Mouse (Mus musculus): ENCODE data around the gene Scaf8. TPM values are rescaled to one million over a fixed set of nuclear protein-coding genes. Genes with fewer than 3 reads are reported as not detected.

Gene Scaf8
- polyA plus RNA-seq, 1 experiment from 2014 or later = 16.1 TPM

DNA sequence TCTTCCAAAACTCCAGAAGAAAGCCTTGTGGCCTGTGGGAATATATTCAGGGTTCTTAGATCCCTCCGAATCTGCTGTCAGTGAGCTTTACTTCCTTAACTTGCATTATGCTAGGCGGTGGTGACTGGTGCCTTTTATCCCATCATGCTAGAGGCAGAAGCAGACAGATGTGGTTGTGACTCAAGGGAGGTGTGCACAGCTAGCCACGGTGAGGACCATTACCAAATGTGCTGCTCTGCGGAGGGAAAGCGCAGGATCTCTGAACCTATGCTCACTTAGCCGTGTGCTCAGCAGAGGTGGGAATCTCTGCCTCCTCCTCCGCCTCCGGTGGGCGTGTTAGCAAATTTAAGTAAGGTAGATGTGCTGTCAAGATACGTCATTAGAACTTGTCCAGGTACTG lies 98.1 kb downstream of the Scaf8 start:
- no peak overlapping the region for H3K27ac ChIP-seq
- 90% methylated on average over 10 of the region's 10 CpGs for WGBS
- ATAC-seq (ENCODE audit: insufficient read depth, low FRiP score, low read depth) = no peak

DNA sequence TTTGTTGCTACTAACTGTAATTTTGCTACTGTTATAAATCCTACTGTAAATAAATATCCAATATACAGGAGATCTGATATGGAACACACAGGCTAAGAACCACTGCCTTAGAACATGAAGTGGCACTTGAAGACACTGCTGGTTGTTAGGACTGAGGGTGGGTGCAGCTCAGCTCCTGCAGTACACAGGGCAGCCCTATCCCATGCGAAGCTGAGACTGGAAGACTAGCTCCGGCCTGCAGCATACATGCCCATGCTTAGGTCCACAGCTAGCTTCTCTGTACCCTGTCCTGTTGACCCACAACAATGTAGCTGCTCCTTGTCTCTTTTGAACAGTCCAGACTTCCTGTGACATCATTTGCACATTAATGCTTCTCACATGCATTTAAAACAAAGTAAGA lies 100.1 kb downstream of the Scaf8 start:
- WGBS = 86% methylated on average over 2 of the region's 2 CpGs
- ATAC-seq (ENCODE audit: insufficient read depth, low FRiP score, low read depth) = no peak
- Histone ChIP-seq H3K27me3 (replicated peaks) (no peaks in the 10 kb centered on the region), H3K27ac (no peak overlapping the region), H3K36me3 (0 out of 2 replicates have a peak, but pooled peaks cover 9% of the 10 kb centered on the region), H3K9me3 (no peaks in the 10 kb centered on the region), H3K4me1 (0 out of 2 replicates have a peak, but pooled peaks cover 4% of the 10 kb centered on the region), H3K4me2 (no peak overlapping the region), H3K4me3 (replicated peaks) (no peak overlapping the region), H3K9ac (no peak overlapping the region)

More for the DNA sequence above, 98.1 kb downstream of the Scaf8 start:
- Histone ChIP-seq H3K9ac (no peak overlapping the region), H3K9me3 (no peaks in the 10 kb centered on the region), H3K36me3 (peaks cover 8% of the 10 kb centered on the region; the same call in 1 of the 2 replicates), H3K4me3 (replicated peaks) (no peak overlapping the region), H3K4me1 (no peaks in the 10 kb centered on the region), H3K4me2 (no peak overlapping the region), H3K27me3 (replicated peaks) (no peaks in the 10 kb centered on the region)

DNA sequence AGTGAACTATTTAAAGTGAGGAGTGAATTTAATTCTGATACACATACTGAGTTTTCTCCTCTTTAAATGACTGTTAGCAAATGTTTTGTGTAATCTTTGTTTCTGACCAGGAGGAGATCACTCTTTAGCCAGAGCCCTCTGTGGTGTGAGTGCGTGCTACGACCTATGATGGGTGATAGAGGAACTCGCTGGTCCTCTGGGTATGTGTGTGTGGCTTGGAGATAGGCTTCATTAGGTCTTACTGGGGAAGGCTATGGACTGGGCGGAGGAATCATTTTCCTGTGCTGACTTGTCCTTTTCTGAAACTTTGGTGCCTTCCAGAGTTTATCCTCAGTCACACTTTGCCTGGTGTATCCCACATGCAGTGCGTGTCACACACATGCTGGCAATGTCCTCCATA lies 102.3 kb downstream of the Scaf8 start:
- ATAC-seq (ENCODE audit: insufficient read depth, low FRiP score, low read depth) = no peak
- no peak overlapping the region for H3K4me3 ChIP-seq (replicated peaks)
- no peaks in the 10 kb centered on the region for H3K27me3 ChIP-seq (replicated peaks)
- H3K27ac ChIP-seq = no peak overlapping the region
- 0 out of 2 replicates have a peak, but pooled peaks cover 4% of the 10 kb centered on the region for H3K4me1 ChIP-seq
- no peak overlapping the region for H3K9ac ChIP-seq
- H3K4me2 ChIP-seq = no peak overlapping the region
- WGBS = 90% methylated on average over 5 of the region's 5 CpGs
- H3K36me3 ChIP-seq = 0 out of 2 replicates have a peak, but pooled peaks cover 9% of the 10 kb centered on the region
- no peaks in the 10 kb centered on the region for H3K9me3 ChIP-seq

DNA sequence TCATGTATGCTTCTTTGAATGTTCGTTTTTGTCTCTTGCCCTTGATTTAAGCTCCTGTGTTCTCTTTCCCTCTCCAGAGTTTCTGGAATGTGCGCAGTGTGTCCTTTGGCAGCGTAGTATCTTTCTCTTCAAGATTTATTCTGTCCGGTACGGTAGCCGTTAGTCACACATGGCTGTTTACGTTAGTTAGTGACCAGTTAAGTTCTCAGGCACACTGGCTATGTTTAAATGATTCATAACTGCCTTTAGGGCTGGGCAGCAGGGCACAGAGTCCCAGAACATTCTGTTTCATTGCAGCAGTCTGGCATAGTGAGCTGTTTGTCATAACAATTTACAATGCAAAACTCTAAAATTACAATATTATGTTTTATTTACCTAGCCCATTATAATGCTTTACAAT lies 103.6 kb downstream of the Scaf8 start:
- Histone ChIP-seq H3K4me3 (replicated peaks) (no peak overlapping the region), H3K36me3 (0 out of 2 replicates have a peak, but pooled peaks cover 9% of the 10 kb centered on the region), H3K4me1 (0 out of 2 replicates have a peak, but pooled peaks cover 4% of the 10 kb centered on the region), H3K9me3 (no peaks in the 10 kb centered on the region), H3K27ac (no peak overlapping the region), H3K9ac (no peak overlapping the region), H3K27me3 (replicated peaks) (no peaks in the 10 kb centered on the region), H3K4me2 (no peak overlapping the region)
- 56% methylated on average over 7 of the region's 7 CpGs for WGBS
- ATAC-seq (ENCODE audit: insufficient read depth, low FRiP score, low read depth) = no peak

DNA sequence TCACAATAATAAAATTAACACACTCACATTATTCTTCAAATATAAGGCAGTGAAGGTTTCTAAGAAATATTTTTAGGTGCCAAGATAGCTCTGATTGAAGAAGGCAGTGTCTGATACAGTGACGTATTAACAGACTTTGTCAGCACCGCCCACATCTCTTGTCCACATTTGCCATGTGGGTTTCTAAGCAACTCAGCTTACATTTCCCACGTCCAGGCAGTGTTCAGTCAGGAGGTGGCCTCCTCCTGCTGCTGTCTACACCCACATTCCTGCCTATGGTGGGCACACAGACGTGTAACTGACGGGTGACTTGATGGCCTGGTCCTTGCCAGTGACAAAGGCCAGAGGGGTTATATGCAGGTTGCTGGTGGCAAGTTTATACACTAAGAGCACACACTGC lies 104.1 kb downstream of the Scaf8 start:
- H3K4me1 ChIP-seq = 0 out of 2 replicates have a peak, but pooled peaks cover 4% of the 10 kb centered on the region
- H3K4me2 ChIP-seq = no peak overlapping the region
- 0 out of 2 replicates have a peak, but pooled peaks cover 9% of the 10 kb centered on the region for H3K36me3 ChIP-seq
- no peaks in the 10 kb centered on the region for H3K9me3 ChIP-seq
- H3K4me3 ChIP-seq (replicated peaks) = no peak overlapping the region
- no peak overlapping the region for H3K9ac ChIP-seq
- no peaks in the 10 kb centered on the region for H3K27me3 ChIP-seq (replicated peaks)
- no peak overlapping the region for H3K27ac ChIP-seq
- WGBS = 49% methylated on average over 5 of the region's 5 CpGs
- ATAC-seq (ENCODE audit: insufficient read depth, low FRiP score, low read depth) = peak; percentile 74; the same call in 1 of the 2 replicates

DNA sequence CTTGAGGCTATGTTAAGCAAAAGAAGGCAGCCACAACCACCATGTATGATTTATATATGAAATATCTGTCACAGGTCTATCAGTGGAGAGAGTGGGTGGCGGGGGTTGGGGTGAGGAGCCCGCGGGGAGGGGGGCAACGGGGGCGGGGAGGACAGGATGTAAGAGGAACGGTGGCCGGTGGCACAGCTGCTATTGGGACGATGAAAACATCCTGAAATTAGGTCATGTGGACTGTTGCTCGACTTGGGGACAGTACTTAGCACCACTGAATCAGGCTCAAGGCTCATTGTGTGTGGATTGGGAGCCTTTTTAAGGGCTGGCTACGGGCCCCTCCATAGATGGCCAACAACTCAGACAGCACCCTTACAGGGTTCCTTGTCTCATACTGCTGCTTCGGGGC lies 105.4 kb downstream of the Scaf8 start:
- 0 out of 2 replicates have a peak, but pooled peaks cover 4% of the 10 kb centered on the region for H3K4me1 ChIP-seq
- H3K27ac ChIP-seq = no peak overlapping the region
- no peak overlapping the region for H3K9ac ChIP-seq
- H3K4me2 ChIP-seq = no peak overlapping the region
- no peak for ATAC-seq (ENCODE audit: insufficient read depth, low FRiP score, low read depth)
- WGBS = 63% methylated on average over 11 of the region's 11 CpGs
- no peaks in the 10 kb centered on the region for H3K27me3 ChIP-seq (replicated peaks)
- 0 out of 2 replicates have a peak, but pooled peaks cover 9% of the 10 kb centered on the region for H3K36me3 ChIP-seq
- no peak overlapping the region for H3K4me3 ChIP-seq (replicated peaks)
- no peaks in the 10 kb centered on the region for H3K9me3 ChIP-seq

DNA sequence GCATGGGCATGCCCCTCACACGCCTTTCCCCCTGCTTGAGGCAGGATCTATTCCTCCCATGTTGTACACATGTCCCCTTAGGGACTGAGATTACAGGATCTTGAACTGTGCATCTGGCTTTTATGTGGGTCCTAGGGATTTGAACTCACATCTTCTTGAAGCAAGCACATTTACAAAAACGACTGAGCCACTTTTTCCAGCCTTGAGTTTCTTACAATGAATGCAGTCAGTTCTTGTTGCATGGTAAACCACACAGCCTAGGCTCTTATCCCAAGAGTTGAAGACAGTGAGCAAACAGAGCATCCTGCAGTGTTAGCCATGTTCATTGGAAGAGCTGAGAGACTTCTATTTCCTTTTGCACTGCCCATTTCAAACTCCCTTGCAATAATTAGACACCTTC lies 108.3 kb downstream of the Scaf8 start:
- Histone ChIP-seq H3K9me3 (no peaks in the 10 kb centered on the region), H3K36me3 (no peaks in the 10 kb centered on the region), H3K4me3 (replicated peaks) (no peak overlapping the region), H3K27me3 (replicated peaks) (no peaks in the 10 kb centered on the region), H3K4me1 (0 out of 2 replicates have a peak, but pooled peaks cover 4% of the 10 kb centered on the region), H3K9ac (no peak overlapping the region), H3K27ac (no peak overlapping the region), H3K4me2 (no peak overlapping the region)
- ATAC-seq (ENCODE audit: insufficient read depth, low FRiP score, low read depth) = no peak
- WGBS = 66% methylated on average over 2 of the region's 2 CpGs

DNA sequence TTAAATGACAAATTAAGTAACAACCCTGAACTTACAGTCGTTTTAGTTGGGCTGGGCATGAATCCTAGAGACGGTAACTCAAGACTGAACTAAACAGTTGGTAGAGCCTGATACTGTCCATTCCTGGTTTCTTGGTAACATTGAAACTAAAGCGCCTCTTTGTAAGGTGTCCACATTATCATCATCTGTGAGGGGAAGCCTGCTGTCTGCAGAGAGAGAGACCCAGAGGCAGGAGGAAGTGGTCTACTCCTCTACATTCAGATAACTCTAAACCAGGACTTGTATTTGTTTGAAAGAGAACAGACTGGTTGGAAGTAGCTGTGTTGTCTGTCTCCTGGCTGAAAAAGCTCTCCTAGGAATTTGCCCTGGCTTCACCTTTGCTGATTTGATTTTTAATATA lies 108.9 kb downstream of the Scaf8 start:
- no peak for ATAC-seq (ENCODE audit: insufficient read depth, low FRiP score, low read depth)
- Histone ChIP-seq H3K4me1 (0 out of 2 replicates have a peak, but pooled peaks cover 4% of the 10 kb centered on the region), H3K27me3 (replicated peaks) (no peaks in the 10 kb centered on the region), H3K27ac (no peak overlapping the region), H3K9me3 (no peaks in the 10 kb centered on the region), H3K9ac (0 out of 2 replicates have a peak overlapping the region, but pooled peaks have one; percentile 29), H3K4me3 (replicated peaks) (no peak overlapping the region), H3K36me3 (no peaks in the 10 kb centered on the region), H3K4me2 (no peak overlapping the region)
- 69% methylated on average over 3 of the region's 3 CpGs for WGBS

DNA sequence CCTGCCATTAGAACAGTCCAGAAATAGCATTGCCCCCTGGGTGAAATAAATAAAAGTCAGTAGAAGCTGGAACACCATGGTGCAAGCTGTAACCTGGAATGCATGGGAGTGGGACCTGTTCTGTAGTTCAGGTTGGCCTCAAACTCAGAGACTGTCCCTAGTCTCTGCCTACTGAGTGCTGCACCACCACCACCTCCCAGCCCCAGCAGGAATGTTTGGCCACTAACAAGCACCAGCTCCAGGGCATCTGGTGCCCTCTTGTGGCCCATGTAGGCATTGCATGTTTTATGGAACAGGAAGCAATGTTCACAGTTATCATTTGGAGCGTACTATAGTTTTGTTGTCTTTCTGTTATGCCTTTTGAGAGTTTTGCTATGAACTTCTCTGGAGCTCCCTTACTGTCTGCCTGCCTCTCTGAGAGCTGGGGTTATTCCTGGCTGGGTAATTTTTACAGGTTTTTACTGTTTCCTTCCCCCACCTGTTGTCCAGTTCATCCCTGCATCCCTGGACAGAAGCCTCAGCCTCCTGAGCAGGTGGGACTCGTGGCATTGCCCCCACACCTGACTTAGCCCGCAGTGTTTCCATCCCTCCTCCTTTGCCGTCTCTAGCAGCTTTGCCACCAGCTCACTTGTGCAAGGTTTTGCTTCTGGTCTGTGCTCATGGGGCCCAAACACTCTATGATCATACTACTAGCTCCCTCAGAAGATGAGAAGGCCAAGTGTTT lies 109.8 kb downstream of the Scaf8 start:
- 54% methylated on average over 4 of the region's 4 CpGs for WGBS
- Histone ChIP-seq H3K36me3 (no peaks in the 10 kb centered on the region), H3K9ac (no peak overlapping the region), H3K9me3 (no peaks in the 10 kb centered on the region), H3K4me2 (no peak overlapping the region), H3K4me1 (no peaks in the 10 kb centered on the region), H3K4me3 (replicated peaks) (no peak overlapping the region), H3K27me3 (replicated peaks) (no peaks in the 10 kb centered on the region), H3K27ac (no peak overlapping the region)
- peak; percentile 82 for ATAC-seq (ENCODE audit: insufficient read depth, low FRiP score, low read depth)

DNA sequence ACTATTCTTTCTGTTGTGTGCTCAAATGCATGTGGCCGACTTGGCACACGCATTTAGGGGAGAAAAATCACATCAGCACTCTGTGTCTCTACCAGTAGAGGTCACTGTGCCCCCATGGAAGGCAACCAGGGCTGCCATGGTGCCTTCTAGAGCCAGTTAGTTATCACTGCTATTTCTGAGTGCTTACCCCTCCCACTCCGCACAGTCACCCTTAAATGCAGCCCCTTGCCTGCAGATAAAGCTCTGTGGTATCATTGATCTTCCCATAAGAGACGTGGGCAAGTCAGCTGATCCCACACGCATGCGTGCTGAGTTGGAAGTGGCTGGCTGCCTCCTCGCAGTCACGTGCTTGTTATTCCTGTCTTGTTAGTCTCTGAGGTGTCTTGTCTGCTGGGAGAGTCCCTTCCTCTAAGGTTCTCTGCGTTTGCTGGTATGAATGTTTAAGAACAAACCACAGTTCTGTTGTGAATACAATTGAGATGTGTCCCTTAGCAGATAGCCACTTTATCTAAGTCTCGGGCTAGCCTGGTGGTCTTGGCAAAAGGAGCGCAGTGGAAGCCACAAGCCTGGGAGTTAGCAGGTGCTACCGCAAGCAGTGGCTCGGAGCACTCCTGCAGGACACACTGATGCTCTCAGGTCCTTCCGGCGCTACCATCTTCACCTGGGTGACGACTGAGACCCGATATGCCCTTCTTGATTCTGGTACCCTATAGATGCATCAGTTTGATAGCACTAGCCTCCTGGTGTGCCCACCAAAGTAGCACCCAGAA lies 115.6 kb downstream of the Scaf8 start:
- no peaks in the 10 kb centered on the region for H3K27me3 ChIP-seq (replicated peaks)
- 73% methylated on average over 17 of the region's 17 CpGs for WGBS
- H3K4me3 ChIP-seq (replicated peaks) = no peak overlapping the region
- ATAC-seq (ENCODE audit: insufficient read depth, low FRiP score, low read depth) = peak; percentile 58; the same call in 1 of the 2 replicates
- no peak overlapping the region for H3K27ac ChIP-seq
- peaks cover 12% of the 10 kb centered on the region for H3K36me3 ChIP-seq
- H3K4me2 ChIP-seq = no peak overlapping the region
- no peak overlapping the region for H3K9ac ChIP-seq
- no peaks in the 10 kb centered on the region for H3K4me1 ChIP-seq
- H3K9me3 ChIP-seq = no peaks in the 10 kb centered on the region

DNA sequence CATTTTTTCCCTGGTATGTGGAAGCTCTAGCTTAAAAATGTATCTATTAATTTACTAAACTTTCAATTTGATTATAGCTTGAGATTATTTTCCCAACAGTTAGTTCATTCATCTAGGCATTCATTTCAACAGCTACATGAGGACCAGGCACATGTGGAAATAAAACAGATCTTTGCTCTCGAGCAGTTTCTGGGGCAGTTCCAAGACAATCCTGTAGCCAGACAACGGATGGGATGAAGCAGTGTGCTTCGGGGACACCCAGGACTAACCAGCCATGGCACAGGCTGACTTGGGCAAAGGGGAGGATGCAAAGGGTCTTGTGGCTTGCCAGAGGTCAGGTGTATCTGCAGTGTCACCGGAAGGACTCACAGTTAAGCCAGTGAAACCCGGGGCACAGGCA lies 117.9 kb downstream of the Scaf8 start:
- Histone ChIP-seq H3K9ac (no peak overlapping the region), H3K9me3 (no peaks in the 10 kb centered on the region), H3K36me3 (peaks cover 12% of the 10 kb centered on the region), H3K4me1 (no peaks in the 10 kb centered on the region), H3K27me3 (replicated peaks) (no peaks in the 10 kb centered on the region), H3K4me3 (replicated peaks) (no peak overlapping the region), H3K4me2 (no peak overlapping the region), H3K27ac (no peak overlapping the region)
- WGBS = 71% methylated on average over 5 of the region's 5 CpGs
- no peak for ATAC-seq (ENCODE audit: insufficient read depth, low FRiP score, low read depth)

DNA sequence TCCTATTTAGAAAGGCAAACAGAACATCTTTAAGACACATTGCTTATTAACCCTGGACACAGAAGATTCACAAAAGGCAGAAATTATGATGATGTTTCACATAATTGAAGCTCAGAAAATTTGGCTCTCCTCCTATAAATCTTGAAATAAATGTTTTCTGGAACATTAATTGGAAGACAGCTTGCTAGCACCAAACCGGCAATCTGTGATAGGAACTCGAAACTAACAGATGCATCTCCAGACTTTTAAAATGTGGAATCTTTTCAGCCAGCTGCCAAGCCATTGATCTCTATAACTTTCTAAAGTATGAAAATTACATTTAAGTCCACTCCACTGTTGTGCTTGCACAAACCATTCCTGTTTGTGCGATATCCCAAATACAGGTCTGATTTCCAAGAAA lies 128.9 kb downstream of the Scaf8 start:
- Histone ChIP-seq H3K36me3 (no peaks in the 10 kb centered on the region), H3K9ac (no peak overlapping the region), H3K4me1 (peaks cover 10% of the 10 kb centered on the region; the same call in 1 of the 2 replicates), H3K27me3 (replicated peaks) (no peaks in the 10 kb centered on the region), H3K4me3 (replicated peaks) (no peak overlapping the region), H3K27ac (no peak overlapping the region), H3K9me3 (no peaks in the 10 kb centered on the region), H3K4me2 (no peak overlapping the region)
- ATAC-seq (ENCODE audit: insufficient read depth, low FRiP score, low read depth) = no peak
- 85% methylated on average over 3 of the region's 3 CpGs for WGBS
